Mouse (Mus musculus) embryonic fibroblast, embryonic 13.5 days (primary cell): ENCODE results near the gene Prrt2.

Experiments
- CTCF ChIP-seq: IDR thresholded peaks from 2 replicates; pipeline ENCODE4 v1.5.1; 2011; ENCODE audit warnings: mild to moderate bottlenecking, control low read depth, low read length, moderate library complexity, borderline replicate concordance; ENCODE audit not compliant: insufficient read depth
- POLR2A ChIP-seq: IDR thresholded peaks from 2 replicates; pipeline ENCODE4 v1.6.1; 2011; ENCODE audit warnings: low read depth, mild to moderate bottlenecking, control low read depth, low read length, moderate library complexity

DNA sequence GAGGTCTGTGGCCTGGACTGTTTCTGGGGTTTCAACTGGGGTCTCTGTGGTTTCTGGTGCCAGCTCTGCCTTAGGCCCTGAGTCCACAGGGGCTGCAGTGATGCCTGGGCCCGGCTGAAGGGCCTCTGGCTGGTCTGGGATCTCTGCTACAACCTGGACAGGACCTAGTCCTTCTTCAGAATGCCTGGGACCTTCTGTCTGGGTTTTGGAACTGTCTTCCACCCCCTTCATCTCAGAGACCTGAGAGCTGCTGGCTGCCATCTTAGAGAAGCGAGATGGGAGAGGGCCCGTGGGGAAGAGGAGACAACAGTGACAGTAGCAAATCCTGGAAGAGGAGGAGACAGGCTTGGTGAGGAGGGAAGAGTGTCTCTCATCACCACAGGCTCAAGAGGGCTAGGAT is 980 bp downstream of the Prrt2 start:
- TF ChIP-seq CTCF: no peak
- no peak for TF ChIP-seq POLR2A
